Mouse (Mus musculus) heart, postnatal 0 days (tissue): ENCODE data around the gene Rasgrp3.

ENCODE experiments used
- CTCF ChIP-seq: IDR thresholded peaks from 2 replicates; pipeline ENCODE4 v1.5.1; 2016; ENCODE audit warnings: antibody characterized with exemption, control low read depth, low read depth
- EP300 ChIP-seq: IDR thresholded peaks from 2 replicates; pipeline ENCODE4 v1.6.1; 2016; ENCODE audit warnings: antibody characterized with exemption, low read depth

DNA sequence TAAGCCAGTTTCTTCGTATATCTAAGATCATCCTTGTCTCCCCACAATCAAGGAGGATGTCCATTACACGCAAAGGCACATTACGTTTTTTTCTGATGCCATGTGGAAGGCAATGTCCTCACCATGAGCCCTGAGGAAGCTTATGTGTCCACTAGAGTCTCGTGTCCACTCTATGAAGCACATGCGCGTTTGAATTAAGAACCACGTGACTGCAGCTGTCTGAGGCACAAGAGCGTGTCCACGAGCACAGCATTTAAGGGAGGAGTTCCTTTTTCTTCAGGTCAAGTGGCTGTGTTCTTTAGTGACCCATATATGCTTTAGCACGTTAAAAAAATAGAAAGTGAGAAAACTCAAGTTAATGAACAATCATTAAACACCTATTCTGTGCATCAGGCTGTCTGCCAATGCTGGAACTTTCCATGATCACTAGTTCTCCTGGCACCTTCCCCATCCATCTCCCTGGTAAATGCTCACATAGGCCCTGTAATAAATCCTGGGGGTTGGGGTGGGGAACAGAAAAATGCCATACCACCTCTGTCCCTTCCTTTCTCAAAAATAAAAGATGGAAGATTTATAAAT, 70.5 kb downstream of the Rasgrp3 start:
- no peak for TF ChIP-seq EP300
- no peak for TF ChIP-seq CTCF
